Mouse (Mus musculus): Measurements from ENCODE around the gene Vmn1r195. TPM values are rescaled to one million over a fixed set of nuclear protein-coding genes. Genes with fewer than 3 reads are reported as not detected.

Vmn1r195 gene
- not detected for polyA plus RNA-seq (2017; shearing (Covaris generic))

GRCm38 (mm10) chr13:22270222-22270621, at the start of gene Vmn1r195:
Gene Vmn1r195 (plus strand): TSS chr13:22270522.

DNA sequence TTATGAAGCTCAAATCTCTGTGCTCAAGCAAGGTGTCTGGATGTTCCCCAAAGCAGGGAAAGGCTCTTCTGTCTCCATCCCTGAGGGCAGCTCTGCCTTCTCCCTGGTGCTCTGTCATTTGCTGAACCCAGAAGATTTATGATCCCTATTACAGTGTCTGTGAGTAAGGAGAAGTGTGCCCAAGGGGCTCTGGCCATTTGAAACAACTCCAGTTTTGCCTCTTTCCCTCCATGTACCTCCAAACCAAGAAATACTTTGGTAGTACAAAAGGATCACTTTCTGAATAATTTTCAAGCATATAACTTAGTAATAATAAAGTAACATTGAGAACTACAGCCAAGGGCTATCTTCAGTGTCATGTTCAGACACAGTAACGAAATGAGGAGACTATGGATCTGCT, 47.3 kb upstream of the Vmn1r195 start, which contains the start of gene Vmn1r193:
Vmn1r193 (minus strand) TSS at position 101 of the 400 bp plus-strand sequence.

GRCm38 (mm10) chr13:22243915-22244314, 26.4 kb upstream of the Vmn1r195 start, which contains the start of gene Vmn1r194:
Gene Vmn1r194 (plus strand): TSS chr13:22244215.

GRCm38 (mm10) chr13:22289620-22290019, 19.3 kb downstream of the Vmn1r195 start, which contains the start of gene Vmn1r196:
Gene Vmn1r196 (plus strand): TSS chr13:22289920.

GRCm38 (mm10) chr13:22324289-22324688, 54.0 kb downstream of the Vmn1r195 start, which contains the start of gene Vmn1r197:
Gene Vmn1r197 (plus strand): TSS chr13:22324589.

Other genes with a start within 250 kb of the Vmn1r195 start
- 1.9 TPM for gene Hist1h2ah, start 235.0 kb upstream of the Vmn1r195 start, polyA plus RNA-seq (2017; shearing (Covaris generic))
- gene Hist1h2bk, start 234.7 kb upstream of the Vmn1r195 start, polyA plus RNA-seq (2017; shearing (Covaris generic)) = not detected
- 11.9 TPM for gene Hist1h4i, start 229.2 kb upstream of the Vmn1r195 start, polyA plus RNA-seq (2017; shearing (Covaris generic))
- gene Hist1h2ag, start 227.6 kb upstream of the Vmn1r195 start, polyA plus RNA-seq (2017; shearing (Covaris generic)) = 1.5 TPM
- gene Hist1h2bj, start 227.3 kb upstream of the Vmn1r195 start, polyA plus RNA-seq (2017; shearing (Covaris generic)) = 2.9 TPM
- gene Vmn1r188, start 186.1 kb upstream of the Vmn1r195 start, polyA plus RNA-seq (2017; shearing (Covaris generic)) = not detected
- not detected for gene Vmn1r189, start 164.7 kb upstream of the Vmn1r195 start, polyA plus RNA-seq (2017; shearing (Covaris generic))
- gene Vmn1r191, start 86.6 kb upstream of the Vmn1r195 start, polyA plus RNA-seq (2017; shearing (Covaris generic)) = not detected
- not detected for gene Vmn1r192, start 79.4 kb upstream of the Vmn1r195 start, polyA plus RNA-seq (2017; shearing (Covaris generic))
- not detected for gene Vmn1r193, start 47.4 kb upstream of the Vmn1r195 start, polyA plus RNA-seq (2017; shearing (Covaris generic))
- not detected for gene Vmn1r194, start 26.3 kb upstream of the Vmn1r195 start, polyA plus RNA-seq (2017; shearing (Covaris generic))
- gene Vmn1r196, start 19.4 kb downstream of the Vmn1r195 start, polyA plus RNA-seq (2017; shearing (Covaris generic)) = not detected
- 0.07 TPM for gene Vmn1r197, start 54.1 kb downstream of the Vmn1r195 start, polyA plus RNA-seq (2017; shearing (Covaris generic))
- gene Vmn1r198, start 79.8 kb downstream of the Vmn1r195 start, polyA plus RNA-seq (2017; shearing (Covaris generic)) = 0.06 TPM
- gene Vmn1r199, start 109.3 kb downstream of the Vmn1r195 start, polyA plus RNA-seq (2017; shearing (Covaris generic)) = not detected
- gene Vmn1r200, start 119.9 kb downstream of the Vmn1r195 start, polyA plus RNA-seq (2017; shearing (Covaris generic)) = not detected
- gene Vmn1r201, start 201.4 kb downstream of the Vmn1r195 start, polyA plus RNA-seq (2017; shearing (Covaris generic)) = not detected
- gene Vmn1r202, start 234.9 kb downstream of the Vmn1r195 start, polyA plus RNA-seq (2017; shearing (Covaris generic)) = 0.05 TPM
- gene Vmn1r203, start 247.6 kb downstream of the Vmn1r195 start, polyA plus RNA-seq (2017; shearing (Covaris generic)) = 0.15 TPM